Mouse (Mus musculus) ES-Bruce4 (cell line): ENCODE measurements around the gene Pde4dip. TPM values are rescaled to one million over a fixed set of nuclear protein-coding genes. Genes with fewer than 3 reads are reported as not detected.

Experiments used
- H3K27ac ChIP-seq: 2 replicates; pipeline ENCODE4 v1.5.1; 2012; ENCODE audit warnings: low read length, inconsistent platforms; ENCODE audit not compliant: insufficient read depth
- H3K27me3 ChIP-seq: 2 replicates; pipeline ENCODE4 v1.6.1; 2012; ENCODE audit warnings: mild to moderate bottlenecking, low read length, inconsistent platforms; ENCODE audit not compliant: control insufficient read depth, poor library complexity, insufficient read depth, severe bottlenecking
- H3K36me3 ChIP-seq: 2 replicates; pipeline ENCODE4 v1.6.1; 2012; ENCODE audit warnings: inconsistent platforms, mild to moderate bottlenecking, low read length, moderate library complexity; ENCODE audit not compliant: control insufficient read depth, poor library complexity, insufficient read depth, severe bottlenecking
- H3K4me1 ChIP-seq: one replicate; pipeline ENCODE4 v1.8.1; 2011; ENCODE audit warnings: low read length; ENCODE audit not compliant: control insufficient read depth, insufficient read depth
- H3K4me3 ChIP-seq: 2 replicates; pipeline ENCODE4 v1.5.1; 2011; ENCODE audit warnings: low read depth, mild to moderate bottlenecking, low read length
- H3K9ac ChIP-seq: 2 replicates; pipeline ENCODE4 v1.6.1; 2012; ENCODE audit warnings: low read depth, mild to moderate bottlenecking, inconsistent platforms; ENCODE audit not compliant: poor library complexity, severe bottlenecking
- H3K9me3 ChIP-seq: replicated peaks from 2 replicates; pipeline ENCODE4 v1.6.1; 2012; ENCODE audit warnings: mild to moderate bottlenecking, low read length, inconsistent platforms; ENCODE audit not compliant: control insufficient read depth, poor library complexity, insufficient read depth, severe bottlenecking
- CTCF ChIP-seq: IDR thresholded peaks from one replicate; pipeline ENCODE4 v1.8.1; 2011; ENCODE audit warnings: low read depth, low read length
- EP300 ChIP-seq: IDR thresholded peaks from 2 replicates; pipeline ENCODE4 v1.6.1; 2011; ENCODE audit warnings: low read depth, low read length; ENCODE audit not compliant: insufficient read depth
- POLR2A ChIP-seq: IDR thresholded peaks from one replicate; pipeline ENCODE4 v1.8.1; 2011; ENCODE audit warnings: low read length; ENCODE audit not compliant: insufficient read depth
- polyA plus RNA-seq: library from polyadenylated mRNA; stranded (reverse); fragments of >200 nt; gene quantifications from 2 replicates; pipeline ENCODE4 v1.2.4, GENCODE M21; 2011; ENCODE audit warnings: low read depth; ENCODE audit not compliant: missing spikeins, insufficient read depth, insufficient read length

Pde4dip gene
- polyA plus RNA-seq, 1 experiment, result 16.8 TPM

DNA sequence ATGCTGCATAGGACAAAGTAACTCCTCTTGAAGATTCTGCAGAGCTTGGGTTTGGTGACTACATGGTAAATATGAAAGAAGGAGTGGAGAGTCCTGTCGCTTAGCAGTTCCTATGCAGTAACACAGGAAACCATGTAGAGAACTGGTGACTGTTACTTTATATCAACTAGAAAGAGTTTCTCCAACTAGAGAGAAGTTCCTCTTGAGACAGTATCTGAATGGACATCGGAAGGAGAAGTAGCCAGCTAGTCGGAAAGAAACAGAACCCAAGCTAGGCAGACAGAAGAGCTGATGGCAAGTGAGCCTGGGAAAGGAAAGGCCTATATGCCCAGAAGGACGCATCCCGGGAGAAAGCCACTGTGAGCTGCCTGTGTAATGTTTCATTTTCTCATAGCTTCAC is 127.3 kb downstream of the Pde4dip start:
- H3K4me1 ChIP-seq, result no peaks in the 10 kb centered on the region
- no peak for TF ChIP-seq POLR2A
- no peak for TF ChIP-seq EP300
- TF ChIP-seq CTCF, result no peak
- H3K4me3 ChIP-seq, result no peak overlapping the region
- H3K36me3 ChIP-seq, result no peaks in the 10 kb centered on the region
- H3K9ac ChIP-seq, result no peak overlapping the region
- H3K27me3 ChIP-seq, result no peaks in the 10 kb centered on the region
- H3K9me3 ChIP-seq, result no peaks in the 10 kb centered on the region
- no peak overlapping the region for H3K27ac ChIP-seq

DNA sequence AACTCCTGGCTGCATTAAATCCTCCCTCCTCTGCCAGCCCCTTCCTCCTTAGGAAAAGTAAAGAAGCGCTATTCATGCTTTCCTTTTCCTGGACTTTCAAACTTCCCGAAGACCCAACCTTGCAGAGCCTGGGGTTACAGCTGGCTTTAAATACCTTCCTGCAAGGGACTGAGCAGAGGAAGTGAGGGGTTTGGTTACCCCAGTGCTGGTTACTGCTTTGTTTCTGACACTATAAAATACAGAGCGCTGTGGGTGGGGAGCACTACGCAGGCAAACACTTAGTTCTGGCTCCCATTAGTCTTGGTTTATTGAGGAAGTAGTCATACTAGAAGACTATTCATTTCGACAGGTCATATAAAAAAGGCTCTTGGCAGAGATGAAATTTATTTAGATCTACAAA is 128.7 kb downstream of the Pde4dip start:
- no peak overlapping the region for H3K27ac ChIP-seq
- H3K9me3 ChIP-seq, result no peaks in the 10 kb centered on the region
- TF ChIP-seq CTCF, result no peak
- TF ChIP-seq EP300, result no peak
- TF ChIP-seq POLR2A, result no peak
- H3K9ac ChIP-seq, result no peak overlapping the region
- no peaks in the 10 kb centered on the region for H3K36me3 ChIP-seq
- no peak overlapping the region for H3K4me3 ChIP-seq
- no peaks in the 10 kb centered on the region for H3K4me1 ChIP-seq
- H3K27me3 ChIP-seq, result no peaks in the 10 kb centered on the region

DNA sequence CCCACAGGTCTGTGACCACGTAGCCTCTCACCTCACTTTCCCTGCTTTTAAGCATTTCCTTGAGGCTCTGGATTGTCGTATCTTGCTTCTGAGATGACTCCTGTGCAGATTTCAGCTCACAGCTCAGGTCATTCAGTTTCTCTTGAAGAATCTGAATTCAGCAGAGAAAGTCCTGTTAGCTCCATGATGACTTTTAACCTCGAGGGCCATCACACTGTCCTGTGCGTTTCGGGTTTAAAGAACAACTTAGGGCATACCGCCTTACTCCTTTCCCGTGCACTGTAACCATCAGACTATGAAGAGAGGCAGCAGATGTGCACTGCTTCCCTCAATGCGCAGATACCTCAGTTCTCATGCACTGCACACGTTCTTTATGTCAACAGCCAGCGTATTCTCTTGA is 131.0 kb downstream of the Pde4dip start:
- H3K4me1 ChIP-seq, result no peaks in the 10 kb centered on the region
- H3K4me3 ChIP-seq, result no peak overlapping the region
- no peaks in the 10 kb centered on the region for H3K27me3 ChIP-seq
- no peak for TF ChIP-seq CTCF
- TF ChIP-seq EP300, result no peak
- no peak for TF ChIP-seq POLR2A
- H3K27ac ChIP-seq, result no peak overlapping the region
- no peaks in the 10 kb centered on the region for H3K9me3 ChIP-seq
- H3K36me3 ChIP-seq, result peaks cover 4% of the 10 kb centered on the region; the same call in 1 of the 2 replicates
- H3K9ac ChIP-seq, result no peak overlapping the region

DNA sequence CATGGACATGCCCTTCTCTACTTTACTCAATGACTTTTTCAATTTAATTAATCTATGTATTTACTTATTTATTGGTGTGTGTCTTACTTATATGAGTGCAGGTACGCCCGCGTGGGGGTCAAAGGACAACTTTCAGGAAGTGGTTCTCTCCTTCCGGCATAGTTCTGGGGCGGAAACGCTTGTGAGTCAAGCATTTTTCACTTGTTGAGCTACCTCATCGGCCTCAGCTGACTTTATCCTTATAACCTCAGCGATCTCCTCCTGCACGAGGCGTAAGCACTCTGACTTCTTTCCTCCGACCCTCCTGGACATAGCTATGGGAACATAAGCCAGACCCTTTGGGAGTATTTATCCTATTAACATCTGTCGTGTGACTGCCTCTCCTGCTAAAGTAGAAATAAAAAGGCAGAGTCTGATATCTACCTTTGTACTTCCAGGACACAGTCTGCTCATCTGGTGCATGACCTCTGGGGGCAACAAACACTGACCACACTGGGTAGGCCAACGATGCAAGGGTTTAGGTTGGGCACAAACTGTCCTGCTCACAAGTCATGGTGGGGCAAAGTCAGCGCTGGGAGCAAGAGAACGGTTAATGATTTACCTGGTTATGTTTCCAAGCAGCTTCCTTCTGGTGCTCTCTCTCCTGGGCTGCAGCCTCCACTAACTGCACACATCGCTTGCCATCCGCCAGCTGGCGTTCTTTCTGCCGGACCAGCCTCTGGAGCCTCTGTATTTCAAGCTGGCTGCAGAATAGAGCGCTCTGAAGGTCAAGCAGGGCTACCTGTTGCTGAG is 132.0 kb downstream of the Pde4dip start:
- no peaks in the 10 kb centered on the region for H3K4me1 ChIP-seq
- no peak overlapping the region for H3K9ac ChIP-seq
- H3K4me3 ChIP-seq, result no peak overlapping the region
- no peak for TF ChIP-seq EP300
- H3K9me3 ChIP-seq, result no peaks in the 10 kb centered on the region
- H3K27ac ChIP-seq, result no peak overlapping the region
- no peaks in the 10 kb centered on the region for H3K27me3 ChIP-seq
- H3K36me3 ChIP-seq, result peaks cover 4% of the 10 kb centered on the region; the same call in 1 of the 2 replicates

DNA sequence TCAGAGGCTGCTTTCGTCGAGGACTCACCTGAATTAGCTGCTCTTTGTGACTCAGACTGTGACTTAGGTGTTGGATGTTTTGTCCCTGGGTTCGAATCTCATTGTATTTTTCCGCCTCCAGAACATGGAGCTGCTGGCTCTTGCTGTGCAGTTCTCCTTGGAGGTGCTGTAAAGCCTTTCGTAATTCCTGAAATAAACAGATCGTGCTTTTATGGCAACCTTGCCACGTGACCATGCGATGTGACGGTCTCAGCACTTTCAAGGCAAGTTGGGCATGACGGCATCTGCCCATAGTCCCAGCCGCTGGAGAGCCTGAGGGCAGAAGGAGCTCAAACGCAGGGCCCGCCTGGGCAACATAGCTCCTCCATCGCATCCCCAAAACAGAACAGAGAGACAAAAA is 133.1 kb downstream of the Pde4dip start:
- Histone ChIP-seq H3K27me3 (no peaks in the 10 kb centered on the region), H3K36me3 (peaks cover 4% of the 10 kb centered on the region; the same call in 1 of the 2 replicates), H3K27ac (no peak overlapping the region), H3K9ac (no peak overlapping the region), H3K4me1 (no peaks in the 10 kb centered on the region), H3K9me3 (no peaks in the 10 kb centered on the region), H3K4me3 (no peak overlapping the region)
- TF ChIP-seq POLR2A (no peak), EP300 (no peak), CTCF (no peak)

DNA sequence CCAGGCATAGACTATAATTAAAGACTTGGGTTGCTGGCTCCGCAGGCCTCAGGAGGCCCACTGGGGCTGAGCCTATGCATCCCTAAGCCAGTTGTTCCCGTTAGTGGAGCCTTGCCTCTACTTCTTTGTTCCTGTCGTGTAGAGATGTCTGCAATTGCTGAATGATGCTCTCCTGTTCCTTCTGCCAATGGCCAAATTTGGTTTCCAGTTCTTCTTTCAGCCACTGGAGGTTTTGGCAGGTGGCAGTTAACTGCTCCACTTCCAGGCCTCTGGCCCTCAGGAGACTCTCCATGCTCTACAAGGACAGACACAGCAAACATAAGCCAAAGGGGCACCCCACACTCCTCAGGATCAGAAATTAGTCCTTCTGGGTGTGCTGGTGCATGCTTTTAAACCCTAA is 135.6 kb downstream of the Pde4dip start:
- Histone ChIP-seq H3K27ac (no peak overlapping the region), H3K4me3 (no peak overlapping the region), H3K9ac (no peak overlapping the region), H3K36me3 (peaks cover 4% of the 10 kb centered on the region; the same call in 1 of the 2 replicates), H3K9me3 (no peaks in the 10 kb centered on the region), H3K4me1 (no peaks in the 10 kb centered on the region), H3K27me3 (no peaks in the 10 kb centered on the region)
- TF ChIP-seq POLR2A (no peak), EP300 (no peak), CTCF (no peak)
